Mouse (Mus musculus) CH12.LX (cell line): ENCODE measurements around the gene AC124502.3. TPM values are rescaled to one million over a fixed set of nuclear protein-coding genes. Genes with fewer than 3 reads are reported as not detected.
A peak's percentile ranks its signal among the peaks of the same experiment; 100 is the strongest.

Experiments used
- DNase-seq: peaks from one replicate; pipeline ENCODE4 v3.0.0-alpha.2; 2013; ENCODE audit errors: extremely low read depth
- H3K27ac ChIP-seq: 2 replicates; pipeline ENCODE4 v1.5.1; 2012; ENCODE audit warnings: low read depth, mild to moderate bottlenecking, control low read depth, moderate library complexity; ENCODE audit not compliant: insufficient read depth
- H3K27me3 ChIP-seq: replicated peaks from 2 replicates; pipeline ENCODE3; 2012; ENCODE audit warnings: inconsistent platforms
- H3K36me3 ChIP-seq, 2 experiments: replicated peaks in 1 of 2; 2 replicates each; pipeline versions ENCODE3 to v1.6.1; 2012; ENCODE audit warnings: inconsistent platforms in 1 of 2, low read length in 1 of 2, mild to moderate bottlenecking in 1 of 2, mixed read lengths in 1 of 2, moderate library complexity in 1 of 2; ENCODE audit not compliant: control insufficient read depth in 1 of 2, insufficient read depth in 1 of 2
- H3K4me1 ChIP-seq, 2 experiments: 2 replicates each; pipeline ENCODE4 v1.6.1; 2012; ENCODE audit warnings: inconsistent platforms in 1 of 2, moderate library complexity in 1 of 2; ENCODE audit not compliant: insufficient read depth in 2 of 2, control insufficient read depth in 1 of 2
- H3K4me2 ChIP-seq: 2 replicates; pipeline ENCODE4 v1.6.1; 2012; ENCODE audit warnings: low read depth, mild to moderate bottlenecking, control low read depth; ENCODE audit not compliant: poor library complexity, insufficient read depth, severe bottlenecking
- H3K4me3 ChIP-seq, 3 experiments: fragments of 150-350 bp in 1 of 3; sonication (generic) in 1 of 3; replicated peaks in 1 of 3; 2 replicates each; pipeline versions ENCODE3 to v1.5.1; 2011 to 2012; ENCODE audit warnings: low read depth in 2 of 3, low read length in 2 of 3, mild to moderate bottlenecking in 2 of 3, moderate library complexity in 2 of 3, control low read depth in 1 of 3, improper control_type of control experiment in 1 of 3, inconsistent platforms in 1 of 3, mixed read lengths in 1 of 3; ENCODE audit not compliant: poor library complexity in 1 of 3
- H3K79me2 ChIP-seq: replicated peaks from 2 replicates; pipeline ENCODE4 v1.6.1; 2012; ENCODE audit warnings: mild to moderate bottlenecking, moderate library complexity; ENCODE audit not compliant: control insufficient read depth, poor library complexity, insufficient read depth, severe bottlenecking; ENCODE audit errors: extremely low read depth
- H3K9ac ChIP-seq: 2 replicates; pipeline ENCODE4 v1.6.1; 2012; ENCODE audit warnings: low read depth, mild to moderate bottlenecking, control low read depth, moderate library complexity; ENCODE audit not compliant: insufficient read depth
- H3K9me3 ChIP-seq: replicated peaks from 2 replicates; pipeline ENCODE3; 2012; ENCODE audit warnings: low read length, inconsistent platforms, mixed read lengths
- EP300 ChIP-seq: IDR thresholded peaks from 2 replicates; pipeline ENCODE4 v1.6.1; 2011; ENCODE audit warnings: low read length, improper control_type of control experiment
- IRF4 ChIP-seq: IDR thresholded peaks from 2 replicates; pipeline ENCODE4 v1.6.1; 2014; ENCODE audit warnings: low read depth, mild to moderate bottlenecking, inconsistent platforms, low read length, improper control_type of control experiment
- JUN ChIP-seq: IDR thresholded peaks from 2 replicates; pipeline ENCODE4 v1.6.1; 2011; ENCODE audit warnings: low read depth, mild to moderate bottlenecking, low read length, improper control_type of control experiment, moderate library complexity; ENCODE audit not compliant: insufficient read depth
- MAX ChIP-seq: IDR thresholded peaks from 2 replicates; pipeline ENCODE4 v1.6.1; 2011; ENCODE audit warnings: low read length, improper control_type of control experiment
- MAZ ChIP-seq: IDR thresholded peaks from 2 replicates; pipeline ENCODE4 v1.6.1; 2012; ENCODE audit warnings: low read depth, mild to moderate bottlenecking, inconsistent platforms, low read length, improper control_type of control experiment, moderate library complexity
- MXI1 ChIP-seq: IDR thresholded peaks from 2 replicates; pipeline ENCODE4 v1.6.1; 2011; ENCODE audit warnings: mild to moderate bottlenecking, low read depth, low read length, improper control_type of control experiment
- PAX5 ChIP-seq: IDR thresholded peaks from 2 replicates; pipeline ENCODE4 v1.6.1; 2012; ENCODE audit warnings: low read length, inconsistent platforms, mixed read lengths
- SIN3A ChIP-seq: IDR thresholded peaks from 2 replicates; pipeline ENCODE4 v1.6.1; 2012; ENCODE audit warnings: low read length, improper control_type of control experiment, inconsistent platforms
- TCF12 ChIP-seq: IDR thresholded peaks from 2 replicates; pipeline ENCODE4 v1.6.1; 2014; ENCODE audit warnings: low read depth, mild to moderate bottlenecking, inconsistent platforms, low read length, improper control_type of control experiment
- ZC3H11A ChIP-seq: IDR thresholded peaks from 2 replicates; pipeline ENCODE4 v1.6.1; 2012; ENCODE audit warnings: low read depth, mild to moderate bottlenecking, inconsistent platforms, low read length, improper control_type of control experiment
- dilution Hi-C: fragments of 300-500 bp; cut with MboI; formaldehyde crosslinking; loops from 2 replicates; pipeline ENCODE4 v1.14.3; 2020; ENCODE audit warnings: low sequenced_read_pairs; ENCODE audit not compliant: extremely low pct_unique_long_range_greater_than_20kb, extremely low pct_ligation_motif_present
- in situ Hi-C: fragments of 300-500 bp; cut with MboI; formaldehyde crosslinking; loops from 3 replicates; pipeline ENCODE4 v1.14.3; 2019; ENCODE audit warnings: low sequenced_read_pairs, low pct_ligation_motif_present, low pct_unique_long_range_greater_than_20kb, mixed read lengths
- polyA plus RNA-seq: library from polyadenylated mRNA; unstranded; fragments of >175 nt; gene quantifications from 2 replicates; pipeline ENCODE4 v1.2.1, GENCODE M21; 2012; ENCODE audit warnings: low read depth; ENCODE audit not compliant: insufficient read length
- total RNA-seq, 2 experiments: library from RNA; depleted of rRNA; stranded (reverse); fragments of 300-350 nt in 1 of 2; fragments of >200 nt in 1 of 2; gene quantifications; 2 replicates each; pipeline ENCODE4 v1.2.3; 2012 to 2014

Gene AC124502.3
- total and polyA plus RNA-seq, 3 experiments = 0.15 to 2.1 (median 0.29) TPM

GRCm38 (mm10) chr19:5087884-5088728, 49.4 kb downstream of the AC124502.3 start, which contains the start of gene Yif1a (continued):
- TF ChIP-seq ZC3H11A (no peak), EP300 (no peak), IRF4 (peak; percentile 33; the same call in 1 of the 2 replicates), PAX5 (no peak), MXI1 (peak; percentile 98), TCF12 (peak; percentile 73), MAZ (0 out of 2 replicates have a peak, but pooled peaks have one; percentile 44), MAX (no peak)

GRCm38 (mm10) chr19:5089324-5089723, 50.6 kb downstream of the AC124502.3 start:
- in situ Hi-C loops (loop anchor here (5.0 kb wide), 1 partner anchor 47 kb away; the partner anchor contains the start of gene Brms1), dilution Hi-C loops (no loop called here)
- peaks cover 30 to 47% of the 10 kb centered on the region in 2 experiments for H3K36me3 ChIP-seq
- H3K4me2 ChIP-seq = peak overlapping the region; percentile 58
- H3K27me3 ChIP-seq = peaks cover 16% of the 10 kb centered on the region
- no peaks in the 10 kb centered on the region for H3K79me2 ChIP-seq
- H3K4me3 ChIP-seq = peak overlapping the region; percentile 86 to 93 (median 88)
- H3K9me3 ChIP-seq = peaks cover 3% of the 10 kb centered on the region
- no peak overlapping the region; the same call in 1 of the 2 replicates for H3K9ac ChIP-seq
- H3K27ac ChIP-seq = no peak overlapping the region
- DNase-seq = no peak
- no peak for TF ChIP-seq JUN
- peaks cover 12 to 15% of the 10 kb centered on the region in 2 experiments for H3K4me1 ChIP-seq

GRCm38 (mm10) chr19:5092083-5092482, 53.4 kb downstream of the AC124502.3 start:
- dilution Hi-C loops = no loop called here
- TF ChIP-seq SIN3A = no peak
- Histone ChIP-seq H3K27me3 (no peaks in the 10 kb centered on the region), H3K9me3 (no peaks in the 10 kb centered on the region), H3K36me3 (peaks cover 30 to 47% of the 10 kb centered on the region in 2 experiments), H3K4me1 (peaks cover 15% of the 10 kb centered on the region in 2 experiments), H3K27ac (no peak overlapping the region), H3K79me2 (no peaks in the 10 kb centered on the region), H3K4me2 (no peak overlapping the region), H3K4me3 (no peak overlapping the region), H3K9ac (no peak overlapping the region)
- DNase-seq = no peak
- in situ Hi-C loops = loop anchor here (5.0 kb wide), 1 partner anchor 50 kb away; no protein-coding TSS in a partner anchor
